Mouse (Mus musculus): ENCODE results near the gene Haus4. TPM values are rescaled to one million over a fixed set of nuclear protein-coding genes. Genes with fewer than 3 reads are reported as not detected.

The Haus4 gene
- polyA plus RNA-seq, 1 experiment from 2014 or later, result 50.5 TPM

Other genes starting within 250 kb of the Haus4 start
- gene Oxa1l, start 193.8 kb downstream of the Haus4 start, polyA plus RNA-seq (2016; fragmentation: Nextera tagmentation; extraction: Ambion mirVana), result 43.3 and 47.4 TPM in 2 replicates
- 4.8 and 5.2 TPM in 2 replicates for gene Slc7a7, start 136.8 kb downstream of the Haus4 start, polyA plus RNA-seq (2016; fragmentation: Nextera tagmentation; extraction: Ambion mirVana)
- 253 and 263 TPM in 2 replicates for gene Mrpl52, start 127.7 kb downstream of the Haus4 start, polyA plus RNA-seq (2016; fragmentation: Nextera tagmentation; extraction: Ambion mirVana)
- 182 and 194 TPM in 2 replicates for gene Mmp14, start 123.0 kb downstream of the Haus4 start, polyA plus RNA-seq (2016; fragmentation: Nextera tagmentation; extraction: Ambion mirVana)
- 33.1 and 34.6 TPM in 2 replicates for gene Lrp10, start 90.5 kb downstream of the Haus4 start, polyA plus RNA-seq (2016; fragmentation: Nextera tagmentation; extraction: Ambion mirVana)
- 5.5 and 6.9 TPM in 2 replicates for gene Rem2, start 78.5 kb downstream of the Haus4 start, polyA plus RNA-seq (2016; fragmentation: Nextera tagmentation; extraction: Ambion mirVana)
- gene Prmt5, start 37.1 kb downstream of the Haus4 start, polyA plus RNA-seq (2016; fragmentation: Nextera tagmentation; extraction: Ambion mirVana), result 96.4 and 101 TPM in 2 replicates
- gene Ajuba, start 22.9 kb upstream of the Haus4 start, polyA plus RNA-seq (2016; fragmentation: Nextera tagmentation; extraction: Ambion mirVana), result 67.8 and 69.0 TPM in 2 replicates
- 9.0 and 10.1 TPM in 2 replicates for gene 4931414P19Rik, start 51.4 kb upstream of the Haus4 start, polyA plus RNA-seq (2016; fragmentation: Nextera tagmentation; extraction: Ambion mirVana)
- 381 and 403 TPM in 2 replicates for gene Psmb5, start 63.4 kb upstream of the Haus4 start, polyA plus RNA-seq (2016; fragmentation: Nextera tagmentation; extraction: Ambion mirVana)
- gene Psmb11, start 66.8 kb upstream of the Haus4 start, polyA plus RNA-seq (2016; fragmentation: Nextera tagmentation; extraction: Ambion mirVana), result 0.05 and 0.10 TPM in 2 replicates
- gene Gm17606, start 86.3 kb upstream of the Haus4 start, polyA plus RNA-seq (2016; fragmentation: Nextera tagmentation; extraction: Ambion mirVana), result 1.1 TPM in 1 of 2 replicates, not detected in the other
- 10.8 and 11.9 TPM in 2 replicates for gene Cdh24, start 86.7 kb upstream of the Haus4 start, polyA plus RNA-seq (2016; fragmentation: Nextera tagmentation; extraction: Ambion mirVana)
- 94.4 and 106 TPM in 2 replicates for gene 1700123O20Rik, start 131.6 kb upstream of the Haus4 start, polyA plus RNA-seq (2016; fragmentation: Nextera tagmentation; extraction: Ambion mirVana)
- gene Acin1, start 132.3 kb upstream of the Haus4 start, polyA plus RNA-seq (2016; fragmentation: Nextera tagmentation; extraction: Ambion mirVana), result 150 and 157 TPM in 2 replicates
- gene Gm29776, start 144.2 kb upstream of the Haus4 start, polyA plus RNA-seq (2016; fragmentation: Nextera tagmentation; extraction: Ambion mirVana), result 0.09 and 0.19 TPM in 2 replicates
- gene Cebpe, start 157.6 kb upstream of the Haus4 start, polyA plus RNA-seq (2016; fragmentation: Nextera tagmentation; extraction: Ambion mirVana), result 0.42 TPM in 1 of 2 replicates, not detected in the other
- 3.3 and 4.4 TPM in 2 replicates for gene Slc7a8, start 227.3 kb upstream of the Haus4 start, polyA plus RNA-seq (2016; fragmentation: Nextera tagmentation; extraction: Ambion mirVana)